Mouse (Mus musculus) ES-Bruce4 (cell line): Measurements from ENCODE around the gene Stard3nl. TPM values are rescaled to one million over a fixed set of nuclear protein-coding genes. Genes with fewer than 3 reads are reported as not detected.

Source experiments
- polyA plus RNA-seq: library from polyadenylated mRNA; stranded (reverse); fragments of >200 nt; gene quantifications from 2 replicates; pipeline ENCODE4 v1.2.4, GENCODE M21; 2011; ENCODE audit warnings: low read depth; ENCODE audit not compliant: missing spikeins, insufficient read depth, insufficient read length

Stard3nl gene
- polyA plus RNA-seq, 1 experiment, result 63.7 TPM

Other genes starting within 250 kb of the Stard3nl start
- gene Epdr1, start 224.1 kb upstream of the Stard3nl start, polyA plus RNA-seq, result 2.5 and 4.5 TPM in 2 replicates
- gene Sfrp4, start 227.3 kb upstream of the Stard3nl start, polyA plus RNA-seq, result 1.1 and 1.3 TPM in 2 replicates